Mouse (Mus musculus) forebrain, embryonic 10.5 days (tissue): ENCODE measurements around the gene Gm11541. TPM values are rescaled to one million over a fixed set of nuclear protein-coding genes. Genes with fewer than 3 reads are reported as not detected.
A peak's percentile ranks its signal among the peaks of the same experiment; 100 is the strongest.
"Not testable (repeated sequence)": the region's sequence is repeated elsewhere in the genome, so short reads cannot be mapped to it uniquely, and the experiment has no call there.

Experiments used
- DNase-seq: peaks from one replicate; pipeline ENCODE4 v3.0.0-alpha.2; 2017; ENCODE audit warnings: low spot score; ENCODE audit errors: extremely low spot score
- H3K27ac ChIP-seq: fragments of 300-500 bp; sonication (generic); 2 replicates; pipeline ENCODE4 v1.5.1; 2016; ENCODE audit warnings: mild to moderate bottlenecking
- H3K27me3 ChIP-seq: fragments of 300-500 bp; sonication (generic); 2 replicates; pipeline ENCODE4 v1.6.1; 2016; ENCODE audit warnings: mild to moderate bottlenecking; ENCODE audit not compliant: poor library complexity, severe bottlenecking
- H3K36me3 ChIP-seq: fragments of 300-500 bp; sonication (generic); replicated peaks from 2 replicates; pipeline ENCODE4 v1.6.1; 2016; ENCODE audit warnings: mild to moderate bottlenecking, moderate library complexity
- H3K4me1 ChIP-seq: fragments of 300-500 bp; sonication (generic); 2 replicates; pipeline ENCODE4 v1.6.1; 2016
- H3K4me3 ChIP-seq: fragments of 300-500 bp; sonication (generic); 2 replicates; pipeline ENCODE4 v1.5.1; 2016; ENCODE audit warnings: mild to moderate bottlenecking, moderate library complexity
- H3K9me3 ChIP-seq: fragments of 300-500 bp; sonication (generic); 2 replicates; pipeline ENCODE4 v1.6.1; 2016; ENCODE audit warnings: mild to moderate bottlenecking, moderate library complexity
- WGBS: fragments of 180-500 bp; shearing (Covaris S2); methylation state at CpG from one replicate; pipeline ENCODE4 v1.1.7; 2016; 5-methylcytosine and 5-hydroxymethylcytosine counted together
- polyA plus RNA-seq: library from polyadenylated mRNA; unstranded; fragments of >200 nt; fragmentation: Nextera tagmentation; extraction: Ambion mirVana; gene quantifications from 2 replicates; pipeline ENCODE4 v1.2.1, GENCODE M21; 2016

Gene Gm11541
- polyA plus RNA-seq, 1 experiment from 2014 or later = not detected

DNA sequence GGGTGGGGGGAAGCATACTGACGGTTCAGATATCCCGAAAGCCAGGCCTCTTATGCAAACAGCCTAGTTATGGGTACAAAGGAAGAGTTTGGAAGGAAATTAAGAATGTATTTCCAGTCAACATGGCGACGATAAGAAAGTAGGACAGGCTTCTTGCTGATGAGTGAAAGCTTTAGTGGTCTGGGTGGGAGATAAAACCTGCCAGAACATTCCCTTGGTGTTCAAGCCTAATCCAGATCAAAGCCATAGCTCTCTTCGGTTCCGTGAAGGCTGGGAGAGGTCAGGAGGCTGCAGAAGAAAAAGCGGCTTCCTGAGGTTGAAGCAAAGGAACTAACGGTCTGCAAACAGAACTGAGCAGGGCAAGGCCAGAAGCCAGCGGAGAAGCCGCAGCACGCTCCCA is 12.9 kb upstream of the Gm11541 start:
- Histone ChIP-seq H3K4me3 (0 out of 2 replicates have a peak overlapping the region, but pooled peaks have one; percentile 14), H3K27ac (0 out of 2 replicates have a peak overlapping the region, but pooled peaks have one; percentile 36), H3K27me3 (0 out of 2 replicates have a peak, but pooled peaks cover 10% of the 10 kb centered on the region), H3K9me3 (no peaks in the 10 kb centered on the region), H3K4me1 (peaks cover 19% of the 10 kb centered on the region), H3K36me3 (no peaks in the 10 kb centered on the region)
- 53% methylated on average over 11 of the region's 11 CpGs for WGBS
- no peak for DNase-seq

DNA sequence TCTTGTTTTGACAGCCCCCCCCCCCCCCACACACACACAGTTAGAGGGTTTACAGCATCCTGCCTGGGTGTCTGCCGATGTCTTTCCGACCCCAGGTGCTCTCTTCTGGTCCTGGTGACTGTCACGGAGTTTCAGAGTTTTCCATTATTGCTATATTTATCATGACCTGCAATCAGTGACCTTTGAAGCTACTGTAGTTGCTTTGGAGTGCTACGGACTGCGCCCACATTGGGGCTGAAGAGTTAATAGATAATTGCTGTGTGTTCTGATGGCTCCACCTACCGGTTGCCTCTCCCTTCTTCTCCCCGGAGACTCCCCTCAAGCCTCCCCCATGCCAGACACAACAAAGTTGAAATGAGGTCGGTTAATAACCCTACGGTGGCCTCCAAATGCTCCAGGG is 12.5 kb upstream of the Gm11541 start:
- 0 out of 2 replicates have a peak, but pooled peaks cover 10% of the 10 kb centered on the region for H3K27me3 ChIP-seq
- 0 out of 2 replicates have a peak overlapping the region, but pooled peaks have one; percentile 14 for H3K4me3 ChIP-seq
- H3K9me3 ChIP-seq = no peaks in the 10 kb centered on the region
- WGBS = 25% methylated on average over 9 of the region's 9 CpGs
- H3K36me3 ChIP-seq = no peaks in the 10 kb centered on the region
- H3K27ac ChIP-seq = 0 out of 2 replicates have a peak overlapping the region, but pooled peaks have one; percentile 36
- peak; percentile 38 for DNase-seq
- H3K4me1 ChIP-seq = peaks cover 19% of the 10 kb centered on the region

- Histone ChIP-seq H3K4me1 (peaks cover 19% of the 10 kb centered on the region), H3K9me3 (no peaks in the 10 kb centered on the region), H3K27me3 (0 out of 2 replicates have a peak, but pooled peaks cover 10% of the 10 kb centered on the region), H3K36me3 (no peaks in the 10 kb centered on the region), H3K27ac (no peak overlapping the region), H3K4me3 (no peak overlapping the region)
- DNase-seq = no peak
- WGBS = 80% methylated on average over 5 of the region's 5 CpGs
These were observed 11.3 kb upstream of the Gm11541 start for GRCm38 (mm10) chr11:94715622-94716021.

DNA sequence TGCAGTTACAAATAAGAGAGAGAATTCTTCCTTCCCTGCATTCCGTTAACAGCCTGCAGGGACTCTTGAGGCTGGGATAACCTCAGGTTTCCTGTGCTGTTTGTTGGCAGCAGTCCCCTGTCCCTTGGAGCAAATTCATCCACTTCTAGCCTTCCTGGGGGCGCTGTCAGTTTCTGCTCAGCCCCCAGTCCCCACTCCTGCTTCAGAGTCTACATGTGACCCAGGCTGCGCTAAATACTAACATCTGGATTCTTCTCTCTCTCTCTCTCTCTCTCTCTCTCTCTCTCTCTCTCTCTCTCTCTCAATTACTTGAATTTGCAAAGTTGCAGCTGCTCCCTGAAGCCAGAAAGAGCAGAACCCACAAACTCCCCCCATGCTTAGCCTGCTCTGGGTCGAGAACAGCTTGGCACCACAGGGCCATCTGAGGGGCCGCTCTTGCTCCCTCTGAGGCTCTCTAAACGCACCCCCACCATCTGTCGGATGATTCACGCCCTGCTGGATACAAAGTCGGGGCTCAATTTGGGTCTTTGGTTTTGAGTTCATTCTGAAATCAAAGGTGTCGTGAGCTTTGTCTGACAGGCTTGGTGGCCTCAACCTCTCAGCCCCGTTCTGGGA is 9.1 kb upstream of the Gm11541 start:
- H3K27ac ChIP-seq = no peak overlapping the region
- no peaks in the 10 kb centered on the region for H3K36me3 ChIP-seq
- DNase-seq = no peak
- 66% methylated on average over 11 of the region's 11 CpGs for WGBS
- no peak overlapping the region for H3K4me3 ChIP-seq
- no peaks in the 10 kb centered on the region for H3K9me3 ChIP-seq
- H3K27me3 ChIP-seq = 0 out of 2 replicates have a peak, but pooled peaks cover 10% of the 10 kb centered on the region
- peaks cover 19% of the 10 kb centered on the region for H3K4me1 ChIP-seq

GRCm38 (mm10) chr11:94704020-94704419 is 279 bp downstream of the Gm11541 start:
- no peak overlapping the region for H3K4me3 ChIP-seq
- no peaks in the 10 kb centered on the region for H3K36me3 ChIP-seq
- 0 out of 2 replicates have a peak, but pooled peaks cover 3% of the 10 kb centered on the region for H3K27me3 ChIP-seq
- no peak overlapping the region for H3K27ac ChIP-seq
- DNase-seq = no peak
- WGBS = 43% methylated on average over 7 of the region's 7 CpGs
- no peaks in the 10 kb centered on the region for H3K9me3 ChIP-seq
- H3K4me1 ChIP-seq = peaks cover 9% of the 10 kb centered on the region

DNA sequence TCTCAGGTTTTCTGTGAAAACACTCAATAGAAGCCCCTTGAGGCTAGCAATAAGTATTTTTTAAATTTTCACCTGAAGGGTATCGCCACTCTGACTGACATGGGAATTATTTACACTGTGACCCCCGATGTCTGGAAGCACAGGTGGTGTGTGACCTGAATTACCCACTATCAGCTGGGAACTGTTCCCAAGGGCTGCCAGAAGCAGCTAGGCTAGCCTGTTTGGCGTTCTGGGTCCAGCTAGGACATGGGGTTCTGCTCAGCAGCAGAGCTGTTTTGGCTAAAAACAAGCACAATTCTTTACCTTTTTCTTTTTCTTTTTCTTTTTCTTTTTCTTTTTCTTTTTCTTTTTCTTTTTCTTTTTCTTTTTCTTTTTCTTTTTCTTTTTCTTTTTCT is 2.1 kb downstream of the Gm11541 start:
- 77% methylated on average over 3 of the region's 3 CpGs for WGBS

GRCm38 (mm10) chr11:94701401-94702215 is 2.7 kb downstream of the Gm11541 start:
- H3K36me3 ChIP-seq = no peaks in the 10 kb centered on the region
- H3K4me1 ChIP-seq = peaks cover 19% of the 10 kb centered on the region
- H3K27me3 ChIP-seq = 0 out of 2 replicates have a peak, but pooled peaks cover 3% of the 10 kb centered on the region
- no peak overlapping the region for H3K4me3 ChIP-seq
- DNase-seq = no peak
- WGBS = 74% methylated on average over 27 of the region's 27 CpGs
- no peak overlapping the region for H3K27ac ChIP-seq
- no peaks in the 10 kb centered on the region for H3K9me3 ChIP-seq

More for the DNA sequence above, 2.1 kb downstream of the Gm11541 start:
- Histone ChIP-seq H3K27ac (no peak overlapping the region), H3K36me3 (no peaks in the 10 kb centered on the region), H3K4me1 (peaks cover 19% of the 10 kb centered on the region), H3K9me3 (no peaks in the 10 kb centered on the region), H3K4me3 (no peak overlapping the region), H3K27me3 (0 out of 2 replicates have a peak, but pooled peaks cover 3% of the 10 kb centered on the region)
- no peak for DNase-seq

GRCm38 (mm10) chr11:94699399-94699798 is 4.9 kb downstream of the Gm11541 start:
- H3K36me3 ChIP-seq = no peaks in the 10 kb centered on the region
- no peak for DNase-seq
- whole genome bisulfite sequencing = 98% methylated on average over 3 of the region's 3 CpGs
- no peak overlapping the region for H3K4me3 ChIP-seq
- no peak overlapping the region for H3K27ac ChIP-seq
- H3K4me1 ChIP-seq = peaks cover 19% of the 10 kb centered on the region
- 0 out of 2 replicates have a peak, but pooled peaks cover 3% of the 10 kb centered on the region for H3K27me3 ChIP-seq
- no peaks in the 10 kb centered on the region for H3K9me3 ChIP-seq

GRCm38 (mm10) chr11:94697703-94698464 is 6.4 kb downstream of the Gm11541 start:
- H3K27ac ChIP-seq = 0 out of 2 replicates have a peak overlapping the region, but pooled peaks have one; percentile 2
- no peaks in the 10 kb centered on the region for H3K36me3 ChIP-seq
- WGBS = 54% methylated on average over 13 of the region's 13 CpGs
- H3K4me1 ChIP-seq = peaks cover 19% of the 10 kb centered on the region
- H3K4me3 ChIP-seq = no peak overlapping the region
- DNase-seq = no peak
- 0 out of 2 replicates have a peak, but pooled peaks cover 3% of the 10 kb centered on the region for H3K27me3 ChIP-seq
- no peaks in the 10 kb centered on the region for H3K9me3 ChIP-seq

DNA sequence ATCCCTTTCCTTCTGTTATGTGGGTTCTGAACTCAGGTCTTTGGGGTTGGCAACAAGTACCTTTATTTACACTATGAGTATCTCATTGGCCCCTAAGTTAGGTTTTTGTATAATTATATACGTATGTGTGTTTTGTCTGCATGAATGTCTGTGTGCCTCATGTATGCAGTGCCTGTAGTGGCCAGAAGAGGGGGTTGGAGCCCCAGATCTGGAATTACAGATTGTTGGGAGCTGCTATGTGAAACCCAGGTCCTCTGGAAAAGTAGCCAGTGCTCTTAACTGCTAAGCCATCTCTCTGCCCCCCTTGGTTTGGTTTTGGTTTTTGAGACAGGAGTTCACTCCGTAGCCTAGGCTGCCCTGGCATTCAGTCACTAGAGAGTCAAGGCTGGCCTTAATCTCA is 7.2 kb downstream of the Gm11541 start:
- Histone ChIP-seq H3K9me3 (no peaks in the 10 kb centered on the region), H3K4me1 (peaks cover 19% of the 10 kb centered on the region), H3K27ac (no peak overlapping the region), H3K27me3 (0 out of 2 replicates have a peak, but pooled peaks cover 3% of the 10 kb centered on the region), H3K36me3 (no peaks in the 10 kb centered on the region), H3K4me3 (no peak overlapping the region)
- WGBS = 89% methylated on average over 2 of the region's 2 CpGs
- no peak for DNase-seq

GRCm38 (mm10) chr11:94695508-94695907 is 8.8 kb downstream of the Gm11541 start:
- peaks cover 10% of the 10 kb centered on the region for H3K4me1 ChIP-seq
- DNase-seq = no peak
- no peaks in the 10 kb centered on the region for H3K27me3 ChIP-seq
- no peak overlapping the region for H3K4me3 ChIP-seq
- WGBS = 85% methylated on average over 6 of the region's 6 CpGs
- no peaks in the 10 kb centered on the region for H3K36me3 ChIP-seq
- H3K9me3 ChIP-seq = no peaks in the 10 kb centered on the region
- no peak overlapping the region for H3K27ac ChIP-seq

GRCm38 (mm10) chr11:94692502-94692901 is 11.8 kb downstream of the Gm11541 start:
- H3K9me3 ChIP-seq, H3K36me3 ChIP-seq, DNase-seq, H3K4me3 ChIP-seq, H3K4me1 ChIP-seq, H3K27me3 ChIP-seq, H3K27ac ChIP-seq: not testable (repeated sequence)
